Mouse (Mus musculus) limb, embryonic 14.5 days (tissue): ENCODE measurements around the gene Glod4. TPM values are rescaled to one million over a fixed set of nuclear protein-coding genes. Genes with fewer than 3 reads are reported as not detected.

Experiments
- ATAC-seq: fragments of 200-750 bp; cut with Nextera tagmentation; 2 replicates; pipeline ENCODE4 v1.8.0; 2017; ENCODE audit warnings: low read depth, moderate number of reproducible peaks, moderate TSS enrichment; ENCODE audit not compliant: low FRiP score
- DNase-seq: peaks from one replicate; pipeline ENCODE4 v3.0.0-alpha.2; 2015; ENCODE audit warnings: low spot score
- H3K27ac ChIP-seq: fragments of 300-500 bp; sonication (generic); replicated peaks from 2 replicates; pipeline ENCODE4 v1.5.1; 2014; ENCODE audit warnings: low read depth, mild to moderate bottlenecking, low read length, moderate library complexity, mixed read lengths
- H3K27me3 ChIP-seq: fragments of 300-500 bp; sonication (generic); 2 replicates; pipeline ENCODE4 v1.6.1; 2014; ENCODE audit warnings: low read length, mixed read lengths; ENCODE audit not compliant: control insufficient read depth, insufficient read depth
- H3K36me3 ChIP-seq: fragments of 300-500 bp; sonication (generic); 2 replicates; pipeline ENCODE4 v1.6.1; 2014; ENCODE audit warnings: mild to moderate bottlenecking, low read length, moderate library complexity, mixed read lengths; ENCODE audit not compliant: control insufficient read depth, insufficient read depth
- H3K4me1 ChIP-seq: fragments of 300-500 bp; sonication (generic); 2 replicates; pipeline ENCODE4 v1.6.1; 2014; ENCODE audit warnings: antibody characterized with exemption, low read length, mixed read lengths; ENCODE audit not compliant: control insufficient read depth, insufficient read depth
- H3K4me2 ChIP-seq: fragments of 300-500 bp; sonication (generic); replicated peaks from 2 replicates; pipeline ENCODE4 v1.6.1; 2014; ENCODE audit warnings: low read depth, mild to moderate bottlenecking, low read length, moderate library complexity; ENCODE audit not compliant: severe bottlenecking
- H3K4me3 ChIP-seq: fragments of 300-500 bp; sonication (generic); replicated peaks from 2 replicates; pipeline ENCODE4 v1.5.1; 2014; ENCODE audit warnings: low read length
- H3K9ac ChIP-seq: fragments of 300-500 bp; sonication (generic); 2 replicates; pipeline ENCODE4 v1.6.1; 2014; ENCODE audit warnings: mild to moderate bottlenecking, low read depth, low read length, moderate library complexity; ENCODE audit not compliant: severe bottlenecking
- H3K9me3 ChIP-seq: fragments of 300-500 bp; sonication (generic); 2 replicates; pipeline ENCODE4 v1.6.1; 2016; ENCODE audit warnings: low read length; ENCODE audit not compliant: control insufficient read depth
- POLR2A ChIP-seq: fragments of 200-500 bp; IDR thresholded peaks from 2 replicates; pipeline ENCODE4 v1.8.0; 2012; ENCODE audit warnings: inconsistent platforms, mild to moderate bottlenecking, moderate library complexity, borderline replicate concordance; ENCODE audit not compliant: insufficient read depth, insufficient read length; ENCODE audit errors: extremely low read depth
- WGBS: fragments of 180-500 bp; shearing (Covaris S2); extraction: QIAGEN DNeasy Blood & Tissue Kit; methylation state at CpG from one replicate; pipeline ENCODE4 v1.1.7; 2014; 5-methylcytosine and 5-hydroxymethylcytosine counted together
- polyA plus RNA-seq, 2 experiments: library from polyadenylated mRNA; depleted of rRNA in 1 of 2; stranded (reverse) in 1 of 2; unstranded in 1 of 2; fragments of >200 nt; fragmentation: Nextera tagmentation in 1 of 2; extraction: Ambion mirVana in 1 of 2; gene quantifications; 2 replicates each; pipeline versions ENCODE4 v1.2.1 to v1.2.3; 2012 to 2014

Gene Glod4
- polyA plus RNA-seq, 2 experiments, result 56.2 to 140 TPM

GRCm38 (mm10) chr11:76130859-76131258, 112.7 kb downstream of the Glod4 start:
- H3K9me3 ChIP-seq, result no peaks in the 10 kb centered on the region
- no peak overlapping the region for H3K4me2 ChIP-seq
- no peak for TF ChIP-seq POLR2A
- H3K36me3 ChIP-seq, result peaks cover 25% of the 10 kb centered on the region
- 86% methylated on average over 5 of the region's 5 CpGs for WGBS
- H3K27me3 ChIP-seq, result no peaks in the 10 kb centered on the region
- DNase-seq (no peak), ATAC-seq (no peak)
- no peak overlapping the region for H3K4me3 ChIP-seq
- peaks cover 3% of the 10 kb centered on the region; the same call in 1 of the 2 replicates for H3K4me1 ChIP-seq
- no peak overlapping the region for H3K27ac ChIP-seq
- no peak overlapping the region for H3K9ac ChIP-seq

GRCm38 (mm10) chr11:76125386-76125785, 118.1 kb downstream of the Glod4 start:
- Histone ChIP-seq H3K4me3 (no peak overlapping the region), H3K27me3 (no peaks in the 10 kb centered on the region), H3K4me2 (no peak overlapping the region), H3K27ac (peak overlapping the region; percentile 27; the same call in 1 of the 2 replicates), H3K9me3 (no peaks in the 10 kb centered on the region), H3K4me1 (peaks cover 10% of the 10 kb centered on the region; the same call in 1 of the 2 replicates), H3K9ac (no peak overlapping the region), H3K36me3 (peaks cover 20% of the 10 kb centered on the region)
- DNase-seq (peak; percentile 36), ATAC-seq (no peak)
- TF ChIP-seq POLR2A, result no peak
- whole genome bisulfite sequencing, result 45% methylated on average over 8 of the region's 8 CpGs

- H3K4me2 ChIP-seq, result no peak overlapping the region
- H3K9ac ChIP-seq, result no peak overlapping the region
- peaks cover 10% of the 10 kb centered on the region; the same call in 1 of the 2 replicates for H3K4me1 ChIP-seq
- no peak overlapping the region for H3K4me3 ChIP-seq
- ATAC-seq, result no peak
- H3K36me3 ChIP-seq, result peaks cover 18% of the 10 kb centered on the region
- no peak for DNase-seq
- no peak overlapping the region for H3K27ac ChIP-seq
- H3K27me3 ChIP-seq, result no peaks in the 10 kb centered on the region
- no peaks in the 10 kb centered on the region for H3K9me3 ChIP-seq
- 89% methylated on average over 1 of the region's 1 CpGs for WGBS
- TF ChIP-seq POLR2A, result no peak
Observed at GRCm38 (mm10) chr11:76123517-76123916, 120.0 kb downstream of the Glod4 start.

GRCm38 (mm10) chr11:76122571-76122970, 121.0 kb downstream of the Glod4 start:
- H3K27me3 ChIP-seq, result no peaks in the 10 kb centered on the region
- ATAC-seq (no peak), DNase-seq (peak; percentile 33)
- peaks cover 10% of the 10 kb centered on the region; the same call in 1 of the 2 replicates for H3K4me1 ChIP-seq
- no peak overlapping the region for H3K4me2 ChIP-seq
- no peak overlapping the region for H3K4me3 ChIP-seq
- no peaks in the 10 kb centered on the region for H3K9me3 ChIP-seq
- no peak overlapping the region for H3K27ac ChIP-seq
- 51% methylated on average over 2 of the region's 2 CpGs for WGBS
- H3K36me3 ChIP-seq, result peaks cover 22% of the 10 kb centered on the region
- no peak for TF ChIP-seq POLR2A
- H3K9ac ChIP-seq, result no peak overlapping the region

GRCm38 (mm10) chr11:76121086-76121485, 122.4 kb downstream of the Glod4 start:
- no peaks in the 10 kb centered on the region for H3K27me3 ChIP-seq
- H3K9ac ChIP-seq, result no peak overlapping the region
- no peak for ATAC-seq
- no peak for TF ChIP-seq POLR2A
- no peaks in the 10 kb centered on the region for H3K9me3 ChIP-seq
- H3K36me3 ChIP-seq, result peaks cover 36% of the 10 kb centered on the region
- no peak for DNase-seq
- H3K4me3 ChIP-seq, result no peak overlapping the region
- 81% methylated on average over 4 of the region's 4 CpGs for WGBS
- peaks cover 9% of the 10 kb centered on the region; the same call in 1 of the 2 replicates for H3K4me1 ChIP-seq
- H3K4me2 ChIP-seq, result no peak overlapping the region
- H3K27ac ChIP-seq, result no peak overlapping the region
